Mouse (Mus musculus): Measurements from ENCODE around the gene Src. TPM values are rescaled to one million over a fixed set of nuclear protein-coding genes. Genes with fewer than 3 reads are reported as not detected.

Gene Src
- polyA plus RNA-seq, 1 experiment: 24.6 TPM

GRCm38 (mm10) chr2:157437123-157437522 lies 18.9 kb downstream of the Src start:
- DNase-seq: no peak
- no peak overlapping the region for H3K27ac ChIP-seq (ENCODE audit: control insufficient read depth, insufficient read depth, low read length)
- 97% methylated on average over 3 of the region's 3 CpGs for WGBS
- H3K27me3 ChIP-seq (ENCODE audit: control insufficient read depth, insufficient read depth, low read length): no peaks in the 10 kb centered on the region
- H3K4me3 ChIP-seq (ENCODE audit: control insufficient read depth, insufficient read depth, low read length): no peak overlapping the region
- H3K36me3 ChIP-seq (ENCODE audit: control insufficient read depth, insufficient read depth, low read length): no peaks in the 10 kb centered on the region
- H3K4me1 ChIP-seq (replicated peaks; ENCODE audit: control insufficient read depth, insufficient read depth, low read length): no peaks in the 10 kb centered on the region
- no peak for TF ChIP-seq POLR2A (IDR thresholded peaks at IDR 0.05; ENCODE audit: control insufficient read depth, extremely low read depth, insufficient read depth, low read length, poor library complexity)
- no peak for TF ChIP-seq CTCF (IDR thresholded peaks at IDR 0.05; ENCODE audit: borderline replicate concordance, control insufficient read depth, extremely low read depth, insufficient read depth, low read length, poor library complexity)

- Histone ChIP-seq H3K27me3 (ENCODE audit: control insufficient read depth, insufficient read depth, low read length) (no peaks in the 10 kb centered on the region), H3K36me3 (ENCODE audit: control insufficient read depth, insufficient read depth, low read length) (no peaks in the 10 kb centered on the region), H3K4me3 (ENCODE audit: control insufficient read depth, insufficient read depth, low read length) (no peak overlapping the region), H3K4me1 (replicated peaks; ENCODE audit: control insufficient read depth, insufficient read depth, low read length) (peaks cover 4% of the 10 kb centered on the region), H3K27ac (ENCODE audit: control insufficient read depth, insufficient read depth, low read length) (no peak overlapping the region)
- no peak for DNase-seq
- 94% methylated on average over 1 of the region's 1 CpGs for WGBS
- no peak for TF ChIP-seq POLR2A (IDR thresholded peaks at IDR 0.05; ENCODE audit: control insufficient read depth, extremely low read depth, insufficient read depth, low read length, poor library complexity)
These were observed 23.1 kb downstream of the Src start for GRCm38 (mm10) chr2:157441363-157441762.

GRCm38 (mm10) chr2:157447297-157448158 lies 29.3 kb downstream of the Src start:
- no peaks in the 10 kb centered on the region for H3K36me3 ChIP-seq (ENCODE audit: control insufficient read depth, insufficient read depth, low read length)
- 11% methylated on average over 15 of the region's 15 CpGs for WGBS
- H3K4me1 ChIP-seq (replicated peaks; ENCODE audit: control insufficient read depth, insufficient read depth, low read length): peaks cover 17% of the 10 kb centered on the region
- H3K27me3 ChIP-seq (ENCODE audit: control insufficient read depth, insufficient read depth, low read length): no peaks in the 10 kb centered on the region
- no peak overlapping the region for H3K27ac ChIP-seq (ENCODE audit: control insufficient read depth, insufficient read depth, low read length)
- TF ChIP-seq POLR2A (IDR thresholded peaks at IDR 0.05; ENCODE audit: control insufficient read depth, extremely low read depth, insufficient read depth, low read length, poor library complexity) (no peak), CTCF (IDR thresholded peaks at IDR 0.05; ENCODE audit: borderline replicate concordance, control insufficient read depth, extremely low read depth, insufficient read depth, low read length, poor library complexity) (no peak)
- DNase-seq: peak; percentile 52
- no peak overlapping the region for H3K4me3 ChIP-seq (ENCODE audit: control insufficient read depth, insufficient read depth, low read length)

GRCm38 (mm10) chr2:157448356-157448755 lies 30.1 kb downstream of the Src start:
- no peak for DNase-seq
- no peaks in the 10 kb centered on the region for H3K36me3 ChIP-seq (ENCODE audit: control insufficient read depth, insufficient read depth, low read length)
- H3K4me1 ChIP-seq (replicated peaks; ENCODE audit: control insufficient read depth, insufficient read depth, low read length): peaks cover 17% of the 10 kb centered on the region
- no peak for TF ChIP-seq CTCF (IDR thresholded peaks at IDR 0.05; ENCODE audit: borderline replicate concordance, control insufficient read depth, extremely low read depth, insufficient read depth, low read length, poor library complexity)
- no peak for TF ChIP-seq POLR2A (IDR thresholded peaks at IDR 0.05; ENCODE audit: control insufficient read depth, extremely low read depth, insufficient read depth, low read length, poor library complexity)
- H3K27me3 ChIP-seq (ENCODE audit: control insufficient read depth, insufficient read depth, low read length): no peaks in the 10 kb centered on the region
- H3K27ac ChIP-seq (ENCODE audit: control insufficient read depth, insufficient read depth, low read length): no peak overlapping the region
- no peak overlapping the region for H3K4me3 ChIP-seq (ENCODE audit: control insufficient read depth, insufficient read depth, low read length)
- whole genome bisulfite sequencing: 76% methylated on average over 7 of the region's 7 CpGs

GRCm38 (mm10) chr2:157450905-157451304 lies 32.7 kb downstream of the Src start:
- no peak for DNase-seq
- H3K27ac ChIP-seq (ENCODE audit: control insufficient read depth, insufficient read depth, low read length): no peak overlapping the region
- TF ChIP-seq CTCF (IDR thresholded peaks at IDR 0.05; ENCODE audit: borderline replicate concordance, control insufficient read depth, extremely low read depth, insufficient read depth, low read length, poor library complexity): no peak
- TF ChIP-seq POLR2A (IDR thresholded peaks at IDR 0.05; ENCODE audit: control insufficient read depth, extremely low read depth, insufficient read depth, low read length, poor library complexity): no peak
- WGBS: 91% methylated on average over 3 of the region's 3 CpGs
- no peak overlapping the region for H3K4me3 ChIP-seq (ENCODE audit: control insufficient read depth, insufficient read depth, low read length)
- H3K36me3 ChIP-seq (ENCODE audit: control insufficient read depth, insufficient read depth, low read length): no peaks in the 10 kb centered on the region
- peaks cover 13% of the 10 kb centered on the region for H3K4me1 ChIP-seq (replicated peaks; ENCODE audit: control insufficient read depth, insufficient read depth, low read length)
- H3K27me3 ChIP-seq (ENCODE audit: control insufficient read depth, insufficient read depth, low read length): no peaks in the 10 kb centered on the region

GRCm38 (mm10) chr2:157451372-157452040 lies 33.3 kb downstream of the Src start:
- Histone ChIP-seq H3K4me1 (replicated peaks; ENCODE audit: control insufficient read depth, insufficient read depth, low read length) (peaks cover 13% of the 10 kb centered on the region), H3K36me3 (ENCODE audit: control insufficient read depth, insufficient read depth, low read length) (no peaks in the 10 kb centered on the region), H3K27me3 (ENCODE audit: control insufficient read depth, insufficient read depth, low read length) (no peaks in the 10 kb centered on the region; the same call in 1 of the 2 replicates), H3K4me3 (ENCODE audit: control insufficient read depth, insufficient read depth, low read length) (no peak overlapping the region), H3K27ac (ENCODE audit: control insufficient read depth, insufficient read depth, low read length) (no peak overlapping the region; the same call in 1 of the 2 replicates)
- TF ChIP-seq CTCF (IDR thresholded peaks at IDR 0.05; ENCODE audit: borderline replicate concordance, control insufficient read depth, extremely low read depth, insufficient read depth, low read length, poor library complexity) (no peak), POLR2A (IDR thresholded peaks at IDR 0.05; ENCODE audit: control insufficient read depth, extremely low read depth, insufficient read depth, low read length, poor library complexity) (no peak)
- 85% methylated on average over 7 of the region's 7 CpGs for WGBS
- no peak for DNase-seq
